Mouse (Mus musculus) adrenal gland, postnatal 10 days (tissue): ENCODE data around the gene Cpm. TPM values are rescaled to one million over a fixed set of nuclear protein-coding genes. Genes with fewer than 3 reads are reported as not detected.

Experiments
- DNase-seq: peaks from one replicate; pipeline ENCODE4 v3.0.0; 2021; ENCODE audit warnings: mixed read lengths
- total RNA-seq, 2 experiments: library from RNA; stranded (reverse); gene quantifications; 2 replicates each; pipeline ENCODE4 v1.2.3; 2021

The Cpm gene
- total RNA-seq, 2 experiments from 2014 or later = 18.5 to 19.1 TPM

DNA sequence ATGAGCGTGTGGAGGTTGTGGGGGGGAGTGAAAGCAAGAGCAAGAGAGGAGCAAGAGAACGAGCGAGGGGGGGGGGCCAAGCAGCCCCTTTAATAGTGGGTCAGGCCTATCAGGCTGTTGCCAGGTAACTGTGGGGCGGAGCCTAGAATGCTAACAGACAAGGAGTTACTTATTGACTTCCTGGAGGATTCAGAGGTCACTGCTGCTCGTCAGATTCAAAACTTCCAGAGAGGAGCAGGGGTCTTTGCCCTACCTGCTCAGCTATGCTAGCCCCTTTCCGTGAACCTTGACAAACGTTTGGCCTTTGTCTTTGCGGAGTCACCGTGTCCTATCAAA is 34.5 kb downstream of the Cpm start:
- peak; percentile 39 for DNase-seq

DNA sequence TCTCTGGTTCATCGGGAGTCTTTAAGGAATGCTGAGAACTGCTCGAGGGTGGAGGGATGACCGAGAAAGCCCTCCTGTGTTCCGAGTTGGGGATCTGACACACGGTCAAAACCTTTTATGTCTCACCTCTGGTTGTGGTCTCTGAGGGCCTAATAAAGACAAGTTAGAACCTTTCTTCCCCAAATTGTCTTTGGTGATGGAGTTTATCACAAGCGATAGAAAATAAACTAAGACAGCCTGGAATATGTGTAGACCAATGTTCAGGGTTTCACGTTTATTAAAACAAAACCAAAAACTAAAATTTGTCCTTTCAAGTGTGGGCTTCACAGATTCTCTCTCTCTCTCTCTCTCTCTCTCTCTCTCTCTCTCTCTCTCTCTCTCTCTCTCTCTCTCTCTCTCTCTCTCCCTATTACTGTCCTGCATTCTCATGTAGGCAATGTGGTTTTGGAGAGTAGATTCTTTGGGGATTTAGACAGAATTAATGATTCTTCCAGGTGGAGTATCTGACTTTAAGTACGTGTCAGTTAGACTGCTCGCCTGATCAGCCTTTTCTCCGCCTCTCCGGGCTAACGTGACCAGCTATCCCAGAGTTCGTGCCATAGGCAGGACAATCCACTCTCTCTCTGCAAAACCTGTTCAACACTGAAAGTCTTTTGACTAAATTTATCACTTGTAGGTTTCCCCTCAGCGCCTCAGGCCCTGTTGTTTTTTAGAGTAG is 35.1 kb downstream of the Cpm start:
- DNase-seq = no peak

DNA sequence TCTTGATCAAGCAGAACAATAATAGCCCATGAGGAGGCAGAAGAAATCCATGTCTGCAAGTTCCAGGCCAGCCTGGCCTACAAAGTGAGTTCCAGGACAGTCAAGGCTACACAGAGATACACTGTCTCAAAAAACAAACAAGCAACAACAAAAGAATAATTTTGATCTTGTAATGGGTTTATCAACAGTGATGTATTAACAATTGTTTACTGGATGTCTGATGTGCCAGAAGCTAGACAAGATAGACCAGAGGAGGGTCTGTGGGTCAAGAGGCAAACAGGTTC is 35.6 kb downstream of the Cpm start:
- no peak for DNase-seq

DNA sequence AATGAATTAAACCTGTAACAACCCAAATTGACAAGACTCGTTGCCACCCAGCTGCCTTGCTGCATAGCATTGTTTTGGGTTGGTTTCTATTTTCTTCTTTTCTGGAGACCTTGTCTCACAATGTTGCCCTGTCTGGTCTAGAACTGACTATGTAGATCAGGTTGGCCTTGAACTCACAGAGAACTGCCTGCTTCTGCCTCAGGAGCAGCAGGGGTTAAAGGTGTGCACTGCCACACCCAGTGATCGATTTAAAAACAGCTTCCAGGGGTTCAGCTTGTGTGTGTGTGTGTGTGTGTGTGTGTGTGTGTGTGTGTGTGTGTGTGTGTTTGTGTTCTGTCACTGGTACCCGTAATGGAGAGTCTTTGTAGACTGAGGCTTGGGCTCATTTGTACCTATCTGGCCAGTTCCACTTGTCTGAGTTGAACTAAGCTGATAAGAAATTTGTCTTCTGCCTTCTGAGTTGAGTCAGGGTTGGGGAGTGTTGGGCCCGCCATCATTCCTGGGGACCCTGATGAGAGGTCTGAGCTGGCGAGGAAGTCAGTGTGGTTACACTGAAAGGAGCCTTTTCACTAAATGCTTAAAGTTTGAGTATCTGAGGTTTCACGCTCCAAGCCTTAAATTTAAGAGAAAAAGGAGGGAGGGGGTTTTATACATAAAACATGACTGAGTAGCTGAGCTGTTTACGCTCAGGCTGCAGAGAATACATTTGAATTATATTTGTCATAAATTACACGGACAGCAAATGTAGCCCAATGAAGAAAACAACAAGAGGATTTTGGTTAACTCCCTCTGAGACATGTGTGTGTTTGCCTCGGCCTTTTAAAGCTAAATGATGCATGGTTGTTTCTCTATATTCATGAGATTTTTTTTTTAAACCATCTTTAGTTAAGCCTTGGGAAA is 36.3 kb downstream of the Cpm start:
- DNase-seq = no peak

DNA sequence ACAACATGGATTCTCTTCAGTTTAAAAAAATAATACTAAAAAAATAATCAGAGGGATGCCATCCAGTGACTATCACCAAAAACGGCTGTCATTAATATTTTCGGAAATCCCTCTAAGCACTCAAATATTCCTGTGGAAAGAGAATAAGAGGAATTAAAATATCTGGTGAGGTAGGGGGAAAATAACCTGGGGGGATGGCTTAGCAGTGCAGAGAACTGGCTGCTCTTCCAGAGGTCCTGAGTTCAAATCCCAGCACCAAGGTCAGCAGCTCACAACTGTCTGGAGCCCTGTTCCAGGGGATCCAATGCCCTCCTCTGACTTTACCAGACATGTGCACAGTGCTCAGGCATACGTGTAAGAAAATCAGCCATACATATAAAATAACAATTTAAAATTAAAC is 37.1 kb downstream of the Cpm start:
- no peak for DNase-seq

DNA sequence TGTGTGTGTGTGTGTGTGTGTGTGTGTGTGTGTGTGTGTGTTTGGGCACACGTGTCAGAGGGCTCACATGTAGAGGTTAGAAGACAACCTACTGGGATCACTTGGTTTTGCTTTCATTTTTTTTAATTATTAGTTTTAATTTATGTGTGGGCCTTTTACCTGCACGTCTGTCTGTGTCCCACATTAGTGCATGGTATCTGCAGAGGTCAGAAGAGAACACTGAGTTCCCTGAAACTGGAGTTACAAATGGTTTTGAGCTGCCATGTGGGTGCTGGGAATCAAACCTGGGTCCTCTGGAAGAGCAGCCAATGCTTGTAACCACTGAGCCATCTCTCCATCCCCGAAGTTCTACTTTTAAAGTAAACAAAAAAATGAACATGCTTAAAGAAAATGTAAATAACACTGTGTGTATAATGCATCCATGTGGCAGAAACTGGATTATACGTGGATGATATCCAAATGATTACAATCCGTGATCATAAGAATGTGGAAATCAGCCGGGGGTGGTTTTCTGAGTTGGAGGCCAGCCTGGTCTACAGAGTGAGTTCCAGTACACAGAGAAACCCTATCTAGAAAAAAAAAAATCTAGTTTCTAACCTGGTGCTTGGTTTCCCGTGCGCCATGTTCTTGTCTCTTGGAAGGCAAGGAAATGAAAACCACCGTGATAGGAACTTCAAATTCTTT is 37.8 kb downstream of the Cpm start:
- DNase-seq = no peak

DNA sequence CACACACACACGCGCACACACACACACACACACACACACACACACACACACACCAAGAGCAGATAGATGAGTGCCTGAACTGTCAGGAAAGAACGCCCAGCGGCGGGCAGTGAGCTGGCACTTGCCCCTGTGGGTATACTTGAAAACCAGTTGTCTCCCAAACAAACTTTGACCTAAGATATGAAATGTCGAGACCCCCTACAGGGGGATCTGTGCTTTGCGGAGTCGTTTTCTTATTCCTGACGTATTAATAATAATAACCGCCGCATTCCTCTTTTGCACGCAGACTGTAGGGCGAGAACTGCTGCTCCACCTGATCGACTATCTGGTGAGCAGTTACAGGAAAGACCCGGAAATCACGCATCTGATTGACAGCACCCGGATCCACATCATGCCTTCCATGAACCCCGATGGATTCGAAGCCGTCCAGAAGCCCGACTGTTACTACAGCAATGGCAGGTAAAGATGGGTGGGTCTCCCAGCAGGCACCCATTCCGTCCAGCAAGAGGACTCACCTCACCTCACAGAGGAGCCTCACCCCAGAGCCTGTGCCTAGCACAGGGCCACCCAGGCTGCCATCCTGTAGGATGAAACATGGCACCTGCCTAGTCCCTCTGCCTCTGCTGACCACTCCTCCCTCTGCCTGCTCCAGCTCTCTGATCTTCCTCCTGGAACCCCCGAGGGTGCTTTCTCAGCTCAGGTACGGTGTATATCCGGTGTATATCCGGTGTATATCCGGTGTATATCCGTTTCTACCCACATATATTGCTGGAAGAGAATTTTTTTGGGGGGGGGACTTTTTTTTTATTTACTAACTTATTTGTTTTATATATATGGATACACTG is 38.6 kb downstream of the Cpm start:
- DNase-seq = no peak

DNA sequence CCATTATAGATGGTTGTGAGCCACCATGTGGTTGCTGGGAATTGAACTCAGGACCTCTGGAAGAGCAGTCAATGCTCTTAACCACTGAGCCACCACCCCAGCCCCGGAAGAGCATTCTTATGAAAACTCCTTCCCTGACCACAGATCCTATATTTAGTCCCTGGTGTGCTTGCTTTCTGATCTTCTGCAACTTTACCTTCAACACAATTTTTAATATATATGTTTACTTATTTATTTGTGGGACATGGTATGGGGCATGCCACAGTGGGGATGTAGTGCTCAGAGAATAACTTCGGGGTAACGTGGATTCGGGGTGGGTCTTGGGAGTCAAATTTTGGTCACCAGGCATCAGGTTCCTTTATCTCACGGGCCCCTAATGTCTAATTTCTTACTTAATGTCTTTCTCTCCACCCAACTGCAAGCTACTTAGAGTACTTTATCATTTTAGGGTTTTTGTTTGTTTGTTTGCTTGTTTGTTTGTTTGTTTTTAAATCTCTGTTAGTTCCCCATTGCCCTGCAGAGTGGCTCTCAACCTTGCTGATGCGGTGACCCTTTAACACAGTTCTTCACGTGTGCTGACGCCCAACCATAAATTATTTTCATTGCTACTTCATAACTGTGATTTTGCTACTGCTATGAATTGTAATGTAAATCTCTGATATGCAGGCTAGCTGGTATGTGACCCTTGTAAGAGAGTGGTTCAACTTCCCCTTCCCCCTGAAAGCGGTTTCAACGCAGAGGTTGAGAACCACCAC is 39.4 kb downstream of the Cpm start:
- DNase-seq = no peak

DNA sequence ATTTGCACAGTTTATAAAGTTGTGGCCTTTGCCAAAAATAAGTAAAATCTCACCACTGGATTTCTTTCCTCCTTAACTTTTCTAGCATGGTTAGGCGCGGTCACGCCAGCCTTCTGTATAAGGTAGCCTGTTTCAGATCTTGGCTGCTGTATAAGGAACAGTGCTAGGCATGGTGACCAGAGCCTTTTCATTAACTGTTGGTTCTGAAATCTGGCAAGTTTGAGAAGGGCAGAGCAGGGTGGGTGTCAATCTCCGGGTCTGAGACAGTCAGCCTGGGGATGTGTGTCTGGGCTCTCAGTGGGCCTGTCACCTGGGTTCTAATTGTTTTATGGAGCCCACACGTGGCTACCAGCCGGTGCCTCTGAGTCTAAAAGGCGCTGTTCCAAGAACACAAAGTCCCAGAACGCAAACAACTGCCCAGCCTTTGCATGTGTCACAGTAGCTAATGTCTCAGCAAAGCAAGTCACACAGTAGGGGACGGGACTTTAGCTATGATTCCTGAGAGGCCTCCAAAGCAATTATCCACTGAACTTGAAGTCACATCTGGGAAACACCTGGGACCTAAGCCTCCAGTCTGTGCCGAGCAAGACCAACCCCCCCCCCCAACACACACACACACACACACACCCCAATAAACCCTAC is 40.3 kb downstream of the Cpm start:
- peak; percentile 58 for DNase-seq

DNA sequence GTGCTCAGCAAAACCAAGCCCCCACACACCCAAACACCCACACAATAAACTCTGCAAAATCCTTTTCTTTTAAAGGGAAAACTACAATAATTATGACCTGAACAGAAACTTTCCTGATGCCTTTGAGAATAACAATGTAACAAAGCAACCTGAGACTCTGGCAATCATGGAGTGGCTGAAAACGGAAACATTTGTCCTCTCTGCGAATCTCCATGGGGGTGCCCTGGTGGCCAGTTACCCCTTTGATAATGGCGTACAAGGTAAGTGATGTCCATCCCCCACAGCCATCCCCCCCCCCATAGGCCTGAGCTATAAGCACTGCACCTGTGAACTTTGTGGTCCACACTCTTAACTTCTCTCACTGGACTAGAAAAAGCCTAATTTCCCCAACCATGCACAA is 40.8 kb downstream of the Cpm start:
- DNase-seq = no peak

DNA sequence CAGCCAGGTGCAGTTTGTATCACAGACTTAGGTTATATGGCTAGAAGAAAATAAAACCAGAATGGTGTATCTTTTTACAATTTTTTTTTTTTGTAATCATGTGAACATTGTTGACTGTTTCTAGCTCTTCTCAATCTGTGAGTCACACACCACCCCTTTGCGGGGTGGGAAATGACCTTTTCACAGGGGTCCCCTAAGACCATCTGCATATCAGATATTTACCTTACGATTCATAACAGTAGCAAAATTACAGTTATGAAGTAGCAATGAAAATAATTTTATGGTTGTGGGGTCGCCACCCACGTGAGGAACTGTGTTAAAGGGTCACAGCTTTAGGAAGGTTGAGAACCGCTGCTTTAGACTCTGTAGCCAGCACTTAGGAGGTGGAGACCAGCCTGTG is 41.5 kb downstream of the Cpm start:
- DNase-seq = no peak

DNA sequence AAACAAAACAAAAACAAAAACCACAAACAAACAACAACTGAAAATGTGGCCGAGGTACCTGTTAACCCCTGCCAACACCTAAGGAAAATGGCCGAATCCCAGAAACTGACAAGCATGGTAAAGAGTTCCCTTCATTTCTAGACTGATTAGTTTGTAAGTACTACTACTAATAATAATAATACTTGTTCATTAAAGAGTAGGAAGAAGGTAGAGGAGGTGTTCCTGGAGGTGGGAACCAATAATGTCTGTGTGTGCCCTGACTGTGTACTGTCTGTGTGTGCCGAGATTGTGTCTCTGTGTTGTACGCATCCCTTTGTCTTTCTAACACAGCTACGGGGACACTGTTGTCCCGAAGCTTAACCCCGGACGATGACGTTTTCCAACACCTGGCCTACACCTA is 42.0 kb downstream of the Cpm start:
- no peak for DNase-seq

DNA sequence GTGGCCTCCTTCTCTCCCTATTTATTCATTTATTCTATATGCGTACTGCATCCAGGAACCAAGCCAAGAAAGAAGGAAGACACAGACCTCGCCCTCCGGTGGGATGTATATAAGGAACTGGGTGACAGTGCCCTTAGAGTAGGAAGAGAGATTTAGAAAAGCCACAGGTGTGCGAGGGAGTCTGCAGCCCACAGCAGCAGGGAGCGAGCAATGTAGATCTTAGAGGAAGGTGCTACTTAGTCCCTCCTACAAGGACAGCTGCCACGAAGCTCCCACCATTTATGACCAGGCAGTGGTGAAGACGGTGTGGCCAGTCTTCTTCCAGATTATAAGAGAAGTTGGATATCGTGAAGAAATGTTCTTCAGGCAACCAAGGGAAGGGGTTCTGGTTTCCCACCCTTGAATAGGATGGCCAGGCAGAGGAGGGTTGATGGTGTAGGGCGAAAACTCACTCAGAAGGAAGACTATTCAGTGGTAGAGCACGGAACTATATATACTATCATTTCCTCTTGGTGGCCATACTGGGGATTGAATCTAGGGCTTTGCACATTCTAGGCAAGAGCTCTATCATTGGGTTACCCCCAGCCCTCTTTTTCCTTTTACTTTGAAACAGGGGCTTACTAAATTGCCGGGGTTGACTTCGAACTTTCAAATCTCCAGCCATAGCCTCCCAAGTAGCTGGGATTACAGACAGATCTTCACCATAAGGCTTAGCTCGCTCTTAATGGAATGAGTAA is 42.8 kb downstream of the Cpm start:
- DNase-seq = no peak

DNA sequence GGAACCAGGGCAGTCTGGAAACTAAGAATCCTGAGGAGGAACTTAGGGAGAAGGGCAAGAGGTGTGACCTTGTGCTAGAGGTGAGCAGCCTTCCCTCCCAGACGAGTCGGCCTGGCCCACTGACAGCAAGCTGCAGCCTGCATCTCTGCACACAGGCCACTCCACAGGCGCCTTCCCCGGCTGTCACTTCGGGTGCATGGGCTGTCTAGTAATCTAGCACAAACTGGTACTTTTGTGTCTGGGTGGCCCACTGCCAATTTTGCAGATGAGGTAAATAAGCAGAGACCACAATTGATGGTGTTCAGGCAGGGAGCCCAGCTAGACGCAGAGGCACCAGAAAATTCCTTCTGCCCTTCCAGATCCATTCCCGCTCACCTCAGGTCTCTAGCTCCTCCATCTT is 43.4 kb downstream of the Cpm start:
- DNase-seq = no peak

DNA sequence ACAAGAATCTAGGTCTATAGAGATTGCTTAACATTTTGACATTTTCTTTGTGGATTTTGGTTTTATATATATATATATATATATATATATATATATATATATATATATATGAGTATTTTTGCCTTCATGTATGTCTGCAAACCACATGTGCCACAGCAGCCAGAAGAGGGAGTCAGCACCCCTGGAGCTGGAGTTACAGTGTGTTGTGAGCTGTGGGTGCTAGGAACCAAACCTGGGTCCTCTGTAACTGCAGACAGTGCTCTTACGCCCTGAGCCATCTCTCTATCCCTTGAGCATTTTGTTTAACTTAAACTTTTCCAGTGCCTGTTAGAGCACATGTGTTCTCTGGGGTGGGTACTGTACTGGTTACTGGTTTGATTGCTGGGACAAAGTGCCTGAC is 44.6 kb downstream of the Cpm start:
- DNase-seq = no peak

DNA sequence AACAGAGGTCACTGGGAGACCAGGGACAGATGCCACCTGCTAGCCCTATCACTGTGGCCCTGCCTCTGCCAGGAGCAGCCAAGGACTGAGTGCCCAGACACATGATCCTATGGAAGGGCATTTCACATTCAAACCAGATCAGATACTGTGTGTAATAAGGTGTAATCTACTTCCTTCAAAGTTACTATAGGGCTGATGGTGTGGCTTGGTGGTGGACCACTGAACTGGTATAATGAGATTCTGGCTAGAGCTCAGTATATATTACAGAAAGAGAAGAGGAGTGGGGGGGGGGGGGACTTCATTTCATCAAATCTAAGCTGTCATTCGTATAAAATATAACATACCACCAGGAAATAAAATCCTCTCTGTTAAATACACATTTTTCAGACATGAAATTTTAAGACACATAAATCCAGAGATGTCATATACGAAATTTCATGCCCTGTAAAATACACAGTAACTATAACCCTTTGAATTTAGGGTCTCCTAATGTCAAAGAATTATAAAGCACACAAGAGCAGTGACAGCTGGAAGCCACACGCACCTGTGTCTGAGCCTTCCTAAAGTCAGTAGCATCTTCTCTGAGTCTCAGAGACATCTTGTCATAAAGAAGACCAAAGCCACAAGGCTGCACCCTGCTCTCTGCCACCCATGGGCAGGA is 45.2 kb downstream of the Cpm start:
- no peak for DNase-seq

DNA sequence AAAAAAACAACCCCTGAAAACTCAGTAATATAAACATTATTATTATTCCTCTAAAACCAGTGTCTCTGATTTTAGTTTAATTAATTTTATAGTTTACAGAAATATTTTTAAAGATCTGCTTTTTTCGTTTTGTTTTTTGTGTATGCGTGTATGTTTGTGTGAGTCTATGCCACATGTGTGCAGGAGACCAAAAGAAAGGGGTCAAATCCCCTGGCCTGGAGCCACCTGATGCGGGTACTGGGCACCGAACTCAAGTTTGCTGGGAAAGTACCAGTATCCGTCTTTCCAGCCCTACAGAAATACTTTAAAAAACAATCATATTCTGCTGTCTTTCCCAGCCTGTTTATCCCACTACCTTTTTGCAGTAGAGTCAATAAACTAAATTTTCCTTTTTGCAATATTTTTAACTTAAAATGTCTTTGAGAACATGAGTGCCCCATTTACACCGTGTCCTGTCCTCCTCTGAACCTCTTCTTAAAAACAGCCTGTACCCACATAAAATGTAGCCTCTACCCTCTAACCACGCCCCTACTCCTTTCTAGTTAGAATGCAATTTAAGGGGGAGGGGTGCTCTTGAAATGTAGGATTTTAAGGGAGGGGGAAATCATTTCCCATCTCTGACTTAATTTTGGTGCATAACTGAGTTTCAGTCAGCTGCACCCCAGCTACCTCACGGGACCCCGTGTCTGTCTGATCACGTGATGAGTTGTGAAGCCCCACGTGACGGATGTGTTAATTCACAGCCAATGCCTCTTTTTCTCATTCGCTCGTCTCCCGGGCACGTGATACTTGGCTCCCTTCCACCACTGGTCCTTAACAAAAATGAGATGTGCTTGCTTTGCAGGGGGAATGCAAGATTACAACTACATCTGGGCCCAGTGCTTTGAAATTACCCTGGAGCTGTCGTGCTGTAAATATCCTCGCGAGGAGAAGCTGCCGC is 46.1 kb downstream of the Cpm start:
- DNase-seq = peak; percentile 58

DNA sequence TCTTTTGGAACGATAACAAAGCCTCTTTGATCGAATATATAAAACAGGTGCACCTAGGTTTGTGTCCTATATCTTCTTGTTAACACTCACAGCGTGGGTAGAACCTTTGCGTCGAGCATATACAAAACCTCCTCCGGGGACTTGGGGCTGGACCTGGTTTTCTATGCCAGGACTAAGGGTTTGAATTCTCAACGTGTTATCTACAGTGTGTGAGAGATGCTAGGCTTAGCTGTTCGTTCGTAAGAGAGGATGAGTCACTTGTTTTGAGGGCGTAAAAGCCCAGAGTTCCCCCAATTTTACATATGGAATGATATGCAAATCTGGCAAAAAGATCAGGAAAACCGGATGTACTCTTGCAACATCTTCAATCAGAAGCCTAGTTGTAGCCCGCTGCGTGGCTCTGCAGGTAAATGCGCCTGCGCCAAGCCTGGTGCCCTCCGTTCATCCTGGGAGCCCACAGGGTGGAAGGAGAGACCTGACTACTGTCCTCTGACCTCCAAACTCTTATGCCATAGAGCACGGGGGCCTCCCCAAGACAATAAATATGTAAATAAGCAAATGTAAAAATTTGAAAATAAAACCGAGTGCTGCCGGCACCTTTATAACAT is 46.8 kb downstream of the Cpm start:
- DNase-seq = peak; percentile 32
